Mouse (Mus musculus) G1E (cell line): ENCODE data around the gene Rnase11.

Source experiments
- CTCF ChIP-seq: IDR thresholded peaks from 2 replicates; pipeline ENCODE4 v1.5.1; 2012; ENCODE audit warnings: low read depth, low read length, inconsistent platforms, mixed read lengths
- GATA1 ChIP-seq: IDR thresholded peaks from 2 replicates; pipeline ENCODE4 v1.6.1; 2012; ENCODE audit warnings: borderline replicate concordance, low read length, inconsistent platforms, mixed read lengths
- POLR2AphosphoS5 ChIP-seq: IDR thresholded peaks from 2 replicates; pipeline ENCODE4 v1.6.1; 2012; ENCODE audit warnings: low read depth, low read length, inconsistent platforms; ENCODE audit not compliant: insufficient replicate concordance

- TF ChIP-seq CTCF (no peak), POLR2AphosphoS5 (no peak), GATA1 (no peak)
These were observed 13.7 kb downstream of the Rnase11 start for GRCm38 (mm10) chr14:51036214-51036613.
